Mouse (Mus musculus): ENCODE measurements around the gene Lpar5. TPM values are rescaled to one million over a fixed set of nuclear protein-coding genes. Genes with fewer than 3 reads are reported as not detected.
"Not testable (repeated sequence)": the region's sequence is repeated elsewhere in the genome, so short reads cannot be mapped to it uniquely, and the experiment has no call there.

Gene Lpar5
- polyA plus RNA-seq, 1 experiment = 0.62 TPM

DNA sequence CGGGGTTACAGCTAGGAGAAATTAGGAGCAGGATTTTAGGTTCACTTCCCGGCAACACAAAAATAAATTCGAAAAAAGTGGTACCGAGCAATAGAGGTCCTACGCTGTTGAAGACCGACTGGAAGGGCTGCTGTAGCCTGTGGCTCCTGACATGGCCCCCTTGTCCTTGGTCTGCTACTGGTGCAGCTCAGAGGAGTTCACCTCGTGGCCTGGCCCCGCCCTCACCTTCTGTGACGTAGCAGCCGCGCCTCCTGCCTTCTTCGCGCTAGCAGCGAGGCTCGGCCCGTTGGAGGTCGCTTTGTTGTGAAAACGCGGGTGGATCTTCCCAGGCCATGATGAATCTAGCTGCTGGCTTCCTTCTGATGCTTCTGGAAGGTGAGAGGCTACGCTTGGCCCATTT is 18.0 kb upstream of the Lpar5 start, which contains the start of gene Acrbp:
Gene Acrbp (plus strand): TSS at position 12 of the 400 bp plus-strand sequence.
- Histone ChIP-seq H3K36me3 (replicated peaks; ENCODE audit: low read length) (peaks cover 95% of the 10 kb centered on the region), H3K4me1 (peaks cover 41% of the 10 kb centered on the region), H3K27me3 (replicated peaks) (no peaks in the 10 kb centered on the region), H3K4me3 (replicated peaks) (no peak within 1 kb of the TSS), H3K9me3 (no peaks in the 10 kb centered on the region)
- TF ChIP-seq FLI1 (IDR thresholded peaks at IDR 0.05; ENCODE audit: low read length) = no peak
- no peak for TF ChIP-seq GATA1 (IDR thresholded peaks at IDR 0.05; ENCODE audit: borderline replicate concordance, low read length)

DNA sequence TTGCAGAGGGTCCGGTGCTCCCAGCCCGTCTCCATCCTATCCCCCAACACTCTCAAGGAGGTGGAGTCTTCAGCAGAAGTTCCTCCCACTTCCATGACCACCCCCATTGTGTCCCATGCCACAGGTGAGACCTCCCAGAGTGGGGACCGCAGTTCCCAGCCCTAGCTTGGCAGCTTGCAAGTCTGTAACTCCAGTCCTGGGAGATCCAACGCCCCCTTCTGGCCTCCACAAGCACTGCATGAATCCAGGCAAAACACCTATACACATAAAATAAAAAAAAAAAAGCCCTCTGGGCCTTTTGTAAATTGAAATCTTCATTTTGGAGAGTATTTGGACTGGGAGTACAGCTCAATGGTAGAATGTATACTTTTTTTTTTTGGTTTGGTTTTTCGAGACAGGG is 16.5 kb upstream of the Lpar5 start:
- no peaks in the 10 kb centered on the region for H3K9me3 ChIP-seq
- no peaks in the 10 kb centered on the region for H3K27me3 ChIP-seq (replicated peaks)
- H3K4me3 ChIP-seq (replicated peaks) = no peak overlapping the region
- H3K36me3 ChIP-seq (replicated peaks; ENCODE audit: low read length) = peaks cover 94% of the 10 kb centered on the region
- peaks cover 42% of the 10 kb centered on the region for H3K4me1 ChIP-seq
- no peak for TF ChIP-seq FLI1 (IDR thresholded peaks at IDR 0.05; ENCODE audit: low read length)
- TF ChIP-seq GATA1 (IDR thresholded peaks at IDR 0.05; ENCODE audit: borderline replicate concordance, low read length) = no peak

- no peak overlapping the region for H3K4me3 ChIP-seq (replicated peaks)
- TF ChIP-seq FLI1 (IDR thresholded peaks at IDR 0.05; ENCODE audit: low read length) = no peak
- TF ChIP-seq GATA1 (IDR thresholded peaks at IDR 0.05; ENCODE audit: borderline replicate concordance, low read length) = no peak
- peaks cover 18% of the 10 kb centered on the region for H3K4me1 ChIP-seq
- peaks cover 9% of the 10 kb centered on the region for H3K9me3 ChIP-seq
- peaks cover 5% of the 10 kb centered on the region for H3K36me3 ChIP-seq (replicated peaks; ENCODE audit: low read length)
- peaks cover 10% of the 10 kb centered on the region for H3K27me3 ChIP-seq (replicated peaks)
These were observed 6.2 kb upstream of the Lpar5 start for GRCm38 (mm10) chr6:125061493-125061892.

- Histone ChIP-seq H3K9me3 (peaks cover 9% of the 10 kb centered on the region), H3K4me1 (peaks cover 22% of the 10 kb centered on the region)
- TF ChIP-seq FLI1 (IDR thresholded peaks at IDR 0.05; ENCODE audit: low read length) (no peak), GATA1 (IDR thresholded peaks at IDR 0.05; ENCODE audit: borderline replicate concordance, low read length) (no peak)
These were observed 5.2 kb upstream of the Lpar5 start for GRCm38 (mm10) chr6:125062511-125062910.

DNA sequence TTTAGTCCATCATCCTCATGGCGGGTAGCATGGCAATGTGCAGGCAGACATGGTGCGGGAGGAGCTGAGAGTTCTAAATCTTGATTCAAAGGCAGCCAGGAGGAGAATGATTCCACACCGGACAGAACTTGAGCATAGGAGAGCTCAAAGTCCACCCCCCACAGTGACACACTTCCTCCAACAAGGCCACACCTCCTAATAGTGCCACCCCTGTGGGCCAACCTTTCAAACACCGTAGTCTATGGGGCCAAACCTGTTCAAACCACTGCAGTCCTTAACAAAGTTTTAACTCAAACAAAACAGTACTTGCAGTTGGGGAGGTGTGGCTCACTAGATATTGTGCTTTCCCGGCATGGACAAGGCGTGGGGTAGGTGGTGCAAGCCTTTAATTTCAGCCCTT is 3.8 kb upstream of the Lpar5 start:
- TF ChIP-seq FLI1 (IDR thresholded peaks at IDR 0.05; ENCODE audit: low read length) (no peak), GATA1 (IDR thresholded peaks at IDR 0.05; ENCODE audit: borderline replicate concordance, low read length) (no peak)
- H3K27me3 ChIP-seq (replicated peaks) = peaks cover 22% of the 10 kb centered on the region
- H3K36me3 ChIP-seq (replicated peaks; ENCODE audit: low read length) = no peaks in the 10 kb centered on the region
- H3K4me3 ChIP-seq (replicated peaks) = no peak overlapping the region
- peaks cover 9% of the 10 kb centered on the region for H3K4me1 ChIP-seq
- H3K9me3 ChIP-seq = peaks cover 9% of the 10 kb centered on the region

More at GRCm38 (mm10) chr6:125062511-125062910, 5.2 kb upstream of the Lpar5 start:
- H3K36me3 ChIP-seq (replicated peaks; ENCODE audit: low read length) = peaks cover 3% of the 10 kb centered on the region
- H3K27me3 ChIP-seq (replicated peaks) = peaks cover 13% of the 10 kb centered on the region
- H3K4me3 ChIP-seq (replicated peaks) = no peak overlapping the region

DNA sequence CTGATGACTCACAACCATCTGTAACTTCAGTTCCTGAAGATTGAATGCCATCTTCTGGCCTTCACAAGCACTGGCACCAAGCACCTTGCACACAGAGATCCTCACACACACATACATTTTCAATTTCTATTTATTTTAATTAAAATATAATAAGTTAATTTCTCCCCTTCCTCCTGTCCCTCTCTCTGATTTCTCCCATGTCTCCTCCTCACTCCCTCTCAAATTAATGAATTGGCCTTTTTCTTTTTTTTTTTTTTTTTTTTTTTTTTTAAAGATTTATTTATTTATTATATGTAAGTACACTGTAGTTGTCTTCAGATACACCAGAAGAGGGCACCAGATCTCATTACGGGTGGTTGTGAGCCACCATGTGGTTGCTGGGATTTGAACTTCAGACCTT is 2.5 kb upstream of the Lpar5 start:
- H3K36me3 ChIP-seq (replicated peaks; ENCODE audit: low read length); H3K9me3 ChIP-seq; H3K4me3 ChIP-seq (replicated peaks): not testable (repeated sequence)
- Histone ChIP-seq H3K4me1 (peaks cover 15% of the 10 kb centered on the region), H3K27me3 (replicated peaks) (peaks cover 27% of the 10 kb centered on the region)

- H3K4me1 ChIP-seq = peaks cover 37% of the 10 kb centered on the region
- peak overlapping the region; percentile 88 for H3K4me3 ChIP-seq (replicated peaks)
- TF ChIP-seq FLI1 (IDR thresholded peaks at IDR 0.05; ENCODE audit: low read length) (no peak), GATA1 (IDR thresholded peaks at IDR 0.05; ENCODE audit: borderline replicate concordance, low read length) (no peak)
- H3K27me3 ChIP-seq (replicated peaks) = peaks cover 24% of the 10 kb centered on the region
- H3K36me3 ChIP-seq (replicated peaks; ENCODE audit: low read length) = no peaks in the 10 kb centered on the region
- H3K9me3 ChIP-seq = no peaks in the 10 kb centered on the region
These were observed 3.6 kb downstream of the Lpar5 start for GRCm38 (mm10) chr6:125071170-125071895.

DNA sequence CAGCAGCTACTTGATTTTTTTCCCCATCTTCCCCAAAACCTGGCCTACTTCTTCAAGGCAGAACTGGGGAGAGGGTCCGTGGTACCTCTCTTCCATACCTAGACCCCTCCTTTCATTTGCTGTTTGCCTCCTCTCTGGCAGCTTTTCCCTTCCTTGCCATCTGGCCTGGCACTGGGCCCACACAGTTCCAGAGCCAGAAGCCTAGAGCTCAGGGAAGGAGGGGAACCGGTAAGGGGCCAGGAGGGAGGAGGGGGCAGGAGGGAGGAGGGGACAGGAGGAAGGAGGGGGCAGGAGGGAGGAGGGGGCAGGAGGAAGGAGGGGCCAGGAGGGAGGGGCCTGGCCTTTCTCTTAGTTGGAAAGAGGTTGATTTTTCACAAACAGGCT is 4.2 kb downstream of the Lpar5 start:
- H3K4me1 ChIP-seq = peaks cover 37% of the 10 kb centered on the region
- no peaks in the 10 kb centered on the region for H3K9me3 ChIP-seq
- H3K36me3 ChIP-seq (replicated peaks; ENCODE audit: low read length) = no peaks in the 10 kb centered on the region
- peak overlapping the region; percentile 88 for H3K4me3 ChIP-seq (replicated peaks)
- H3K27me3 ChIP-seq (replicated peaks) = peaks cover 24% of the 10 kb centered on the region
- no peak for TF ChIP-seq GATA1 (IDR thresholded peaks at IDR 0.05; ENCODE audit: borderline replicate concordance, low read length)
- no peak for TF ChIP-seq FLI1 (IDR thresholded peaks at IDR 0.05; ENCODE audit: low read length)

DNA sequence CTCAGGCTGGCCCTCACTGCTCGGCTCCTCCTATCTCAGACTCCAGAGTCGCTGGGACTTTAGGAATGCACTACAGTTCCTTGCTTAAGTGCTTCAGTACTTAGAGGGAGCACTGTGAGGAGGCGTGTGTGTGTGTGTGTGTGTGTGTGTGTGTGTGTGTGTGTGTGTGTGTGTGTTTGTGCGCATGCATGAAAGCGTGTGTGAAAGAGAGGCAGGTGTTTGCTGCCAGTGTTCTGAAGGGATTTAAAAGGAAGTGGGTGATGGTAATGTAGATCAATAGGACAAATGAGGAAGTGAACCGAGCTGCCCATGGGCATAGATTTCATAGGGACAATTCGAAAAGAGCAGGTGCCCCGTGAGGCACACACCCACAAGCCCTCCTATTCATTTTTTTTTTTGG is 6.1 kb downstream of the Lpar5 start:
- TF ChIP-seq FLI1 (IDR thresholded peaks at IDR 0.05; ENCODE audit: low read length) (no peak), GATA1 (IDR thresholded peaks at IDR 0.05; ENCODE audit: borderline replicate concordance, low read length) (no peak)
- Histone ChIP-seq H3K4me3 (replicated peaks) (no peak overlapping the region), H3K4me1 (peaks cover 32% of the 10 kb centered on the region), H3K27me3 (replicated peaks) (peaks cover 15% of the 10 kb centered on the region), H3K9me3 (no peaks in the 10 kb centered on the region), H3K36me3 (replicated peaks; ENCODE audit: low read length) (no peaks in the 10 kb centered on the region)

DNA sequence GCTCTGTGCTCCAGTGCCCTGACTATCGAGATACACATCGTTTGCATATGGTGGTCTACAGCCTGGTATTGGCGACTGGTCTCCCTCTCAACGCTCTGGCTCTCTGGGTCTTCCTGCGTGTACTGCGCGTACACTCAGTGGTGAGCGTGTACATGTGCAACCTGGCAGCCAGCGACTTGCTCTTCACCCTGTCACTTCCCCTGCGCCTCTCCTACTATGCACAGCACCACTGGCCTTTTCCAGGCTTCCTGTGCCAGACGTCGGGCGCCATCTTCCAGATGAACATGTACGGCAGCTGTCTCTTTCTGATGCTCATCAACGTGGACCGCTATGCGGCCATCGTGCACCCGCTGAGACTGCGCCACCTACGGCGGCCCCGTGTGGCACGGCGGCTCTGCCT is 13.7 kb downstream of the Lpar5 start:
- peaks cover 12% of the 10 kb centered on the region for H3K36me3 ChIP-seq (replicated peaks; ENCODE audit: low read length)
- TF ChIP-seq FLI1 (IDR thresholded peaks at IDR 0.05; ENCODE audit: low read length) (no peak), GATA1 (IDR thresholded peaks at IDR 0.05; ENCODE audit: borderline replicate concordance, low read length) (no peak)
- peaks cover 28% of the 10 kb centered on the region for H3K4me1 ChIP-seq
- H3K27me3 ChIP-seq (replicated peaks) = peaks cover 2% of the 10 kb centered on the region
- no peak overlapping the region for H3K4me3 ChIP-seq (replicated peaks)
- H3K9me3 ChIP-seq = no peaks in the 10 kb centered on the region
